Mouse (Mus musculus) heart, embryonic 11.5 days (tissue): ENCODE measurements at regions not wholly inside any gene's neighbourhood (a gene's known extent, or its start where the extent isn't known, plus 50 kb on each side); places are given as distances from the start of the nearest gene placed in this dataset.

Experiments
- ATAC-seq: fragments of 200-750 bp; cut with Nextera tagmentation; replicated peaks from 2 replicates; pipeline ENCODE4 v1.8.0; 2017; ENCODE audit warnings: moderate library complexity; ENCODE audit not compliant: insufficient number of reproducible peaks, low FRiP score, low TSS enrichment
- H3K27ac ChIP-seq: fragments of 300-500 bp; sonication (generic); 2 replicates; pipeline ENCODE4 v1.5.1; 2014; ENCODE audit warnings: mild to moderate bottlenecking, low read depth, low read length
- H3K27me3 ChIP-seq: fragments of 300-500 bp; sonication (generic); 2 replicates; pipeline ENCODE4 v1.6.1; 2014; ENCODE audit warnings: mild to moderate bottlenecking, low read length, mixed read lengths; ENCODE audit not compliant: control insufficient read depth, insufficient read depth
- H3K36me3 ChIP-seq: fragments of 300-500 bp; sonication (generic); 2 replicates; pipeline ENCODE4 v1.6.1; 2014; ENCODE audit warnings: mild to moderate bottlenecking, low read length, moderate library complexity, mixed read lengths; ENCODE audit not compliant: control insufficient read depth, insufficient read depth
- H3K4me1 ChIP-seq: fragments of 300-500 bp; sonication (generic); 2 replicates; pipeline ENCODE4 v1.6.1; 2014; ENCODE audit warnings: low read length; ENCODE audit not compliant: control insufficient read depth, insufficient read depth
- H3K4me2 ChIP-seq: fragments of 300-500 bp; sonication (generic); 2 replicates; pipeline ENCODE4 v1.6.1; 2014; ENCODE audit warnings: mild to moderate bottlenecking, moderate library complexity
- H3K4me3 ChIP-seq: fragments of 300-500 bp; sonication (generic); 2 replicates; pipeline ENCODE4 v1.5.1; 2014; ENCODE audit warnings: low read depth, low read length
- H3K9ac ChIP-seq: fragments of 300-500 bp; sonication (generic); 2 replicates; pipeline ENCODE4 v1.6.1; 2014; ENCODE audit warnings: mild to moderate bottlenecking, low read depth, low read length, moderate library complexity
- H3K9me3 ChIP-seq: fragments of 300-500 bp; sonication (generic); replicated peaks from 2 replicates; pipeline ENCODE4 v1.6.1; 2016; ENCODE audit warnings: low read length; ENCODE audit not compliant: control insufficient read depth
- WGBS: fragments of 180-500 bp; shearing (Covaris S2); extraction: QIAGEN DNeasy Blood & Tissue Kit; methylation state at CpG from one replicate; pipeline ENCODE4 v1.1.7; 2014; ENCODE audit not compliant: insufficient replicate concordance; 5-methylcytosine and 5-hydroxymethylcytosine counted together

- no peaks in the 10 kb centered on the region for H3K9me3 ChIP-seq
- H3K36me3 ChIP-seq: no peaks in the 10 kb centered on the region
- H3K27ac ChIP-seq: no peak overlapping the region
- H3K4me1 ChIP-seq: no peaks in the 10 kb centered on the region
- no peak overlapping the region for H3K4me2 ChIP-seq
- H3K27me3 ChIP-seq: no peaks in the 10 kb centered on the region
- H3K9ac ChIP-seq: no peak overlapping the region
- H3K4me3 ChIP-seq: no peak overlapping the region
- 46% methylated on average over 1 of the region's 1 CpGs for WGBS
- ATAC-seq: no peak
Observed at GRCm38 (mm10) chr12:15929541-15929940, 112.8 kb upstream of the Trib2 start.

GRCm38 (mm10) chr12:15918291-15918690 lies 101.6 kb upstream of the Trib2 start:
- Histone ChIP-seq H3K27me3 (no peaks in the 10 kb centered on the region), H3K36me3 (no peaks in the 10 kb centered on the region), H3K9me3 (no peaks in the 10 kb centered on the region), H3K4me1 (no peaks in the 10 kb centered on the region), H3K27ac (no peak overlapping the region), H3K9ac (no peak overlapping the region), H3K4me2 (no peak overlapping the region), H3K4me3 (no peak overlapping the region)
- no peak for ATAC-seq
- 78% methylated on average over 1 of the region's 1 CpGs for WGBS

GRCm38 (mm10) chr12:15912959-15913358 lies 96.2 kb upstream of the Trib2 start:
- Histone ChIP-seq H3K4me1 (no peaks in the 10 kb centered on the region), H3K27me3 (no peaks in the 10 kb centered on the region), H3K27ac (no peak overlapping the region), H3K4me3 (no peak overlapping the region), H3K4me2 (no peak overlapping the region), H3K36me3 (no peaks in the 10 kb centered on the region), H3K9ac (no peak overlapping the region), H3K9me3 (no peaks in the 10 kb centered on the region)
- 72% methylated on average over 1 of the region's 1 CpGs for WGBS
- ATAC-seq: no peak

- ATAC-seq: no peak
- H3K9ac ChIP-seq: no peak overlapping the region
Observed at GRCm38 (mm10) chr12:15912491-15912890, 95.8 kb upstream of the Trib2 start.

GRCm38 (mm10) chr12:15911254-15911991 lies 94.7 kb upstream of the Trib2 start:
- Histone ChIP-seq H3K27me3 (no peaks in the 10 kb centered on the region), H3K4me1 (no peaks in the 10 kb centered on the region), H3K4me3 (no peak overlapping the region), H3K4me2 (no peak overlapping the region), H3K36me3 (no peaks in the 10 kb centered on the region), H3K9ac (no peak overlapping the region), H3K9me3 (no peaks in the 10 kb centered on the region), H3K27ac (no peak overlapping the region)
- WGBS: 77% methylated on average over 1 of the region's 1 CpGs
- ATAC-seq: no peak

More at GRCm38 (mm10) chr12:15912491-15912890, 95.8 kb upstream of the Trib2 start:
- Histone ChIP-seq H3K4me3 (no peak overlapping the region), H3K36me3 (no peaks in the 10 kb centered on the region), H3K4me2 (no peak overlapping the region), H3K9me3 (no peaks in the 10 kb centered on the region), H3K27me3 (no peaks in the 10 kb centered on the region), H3K4me1 (no peaks in the 10 kb centered on the region), H3K27ac (no peak overlapping the region)
- 79% methylated on average over 3 of the region's 3 CpGs for WGBS

GRCm38 (mm10) chr12:15897539-15897938 lies 80.8 kb upstream of the Trib2 start:
- Histone ChIP-seq H3K36me3 (no peaks in the 10 kb centered on the region), H3K9ac (no peak overlapping the region), H3K27ac (no peak overlapping the region), H3K4me3 (no peak overlapping the region), H3K4me2 (no peak overlapping the region), H3K4me1 (no peaks in the 10 kb centered on the region), H3K27me3 (no peaks in the 10 kb centered on the region), H3K9me3 (no peaks in the 10 kb centered on the region)
- ATAC-seq: no peak
- WGBS: 81% methylated on average over 2 of the region's 2 CpGs

- ATAC-seq: no peak
- no peaks in the 10 kb centered on the region for H3K36me3 ChIP-seq
- WGBS: 68% methylated on average over 3 of the region's 3 CpGs
Observed at GRCm38 (mm10) chr12:15896511-15896910, 79.8 kb upstream of the Trib2 start.

GRCm38 (mm10) chr12:15895215-15895614 lies 78.5 kb upstream of the Trib2 start:
- H3K4me1 ChIP-seq: no peaks in the 10 kb centered on the region
- no peak overlapping the region for H3K4me3 ChIP-seq
- H3K9ac ChIP-seq: no peak overlapping the region
- 35% methylated on average over 2 of the region's 2 CpGs for WGBS
- ATAC-seq: no peak
- no peak overlapping the region for H3K4me2 ChIP-seq
- H3K27ac ChIP-seq: no peak overlapping the region
- no peaks in the 10 kb centered on the region for H3K9me3 ChIP-seq
- H3K27me3 ChIP-seq: no peaks in the 10 kb centered on the region
- H3K36me3 ChIP-seq: no peaks in the 10 kb centered on the region

More at GRCm38 (mm10) chr12:15896511-15896910, 79.8 kb upstream of the Trib2 start:
- Histone ChIP-seq H3K27ac (no peak overlapping the region), H3K9me3 (no peaks in the 10 kb centered on the region), H3K9ac (no peak overlapping the region), H3K4me2 (no peak overlapping the region), H3K27me3 (no peaks in the 10 kb centered on the region), H3K4me3 (no peak overlapping the region), H3K4me1 (no peaks in the 10 kb centered on the region)

GRCm38 (mm10) chr12:15890591-15890990 lies 73.9 kb upstream of the Trib2 start:
- H3K36me3 ChIP-seq: no peaks in the 10 kb centered on the region
- H3K27me3 ChIP-seq: no peaks in the 10 kb centered on the region
- no peaks in the 10 kb centered on the region for H3K4me1 ChIP-seq
- no peak overlapping the region for H3K9ac ChIP-seq
- no peaks in the 10 kb centered on the region for H3K9me3 ChIP-seq
- 53% methylated on average over 1 of the region's 1 CpGs for WGBS
- no peak overlapping the region for H3K4me3 ChIP-seq
- H3K4me2 ChIP-seq: no peak overlapping the region
- no peak overlapping the region for H3K27ac ChIP-seq
- no peak for ATAC-seq
